Mouse (Mus musculus) heart, embryonic 14.5 days (tissue): ENCODE data around the gene Cfap97d1. TPM values are rescaled to one million over a fixed set of nuclear protein-coding genes. Genes with fewer than 3 reads are reported as not detected.
"Not testable (repeated sequence)": the region's sequence is repeated elsewhere in the genome, so short reads cannot be mapped to it uniquely, and the experiment has no call there.

Experiments
- ATAC-seq: fragments of 200-750 bp; cut with Nextera tagmentation; 2 replicates; pipeline ENCODE4 v1.8.0; 2017; ENCODE audit warnings: low read depth, moderate TSS enrichment; ENCODE audit not compliant: insufficient number of reproducible peaks, insufficient read depth, low FRiP score
- H3K27ac ChIP-seq, 2 experiments: fragments of 200-500 bp in 1 of 2; fragments of 300-500 bp in 1 of 2; sonication (generic) in 1 of 2; replicated peaks in 1 of 2; 2 replicates each; pipeline ENCODE4 v1.5.1; 2012 to 2014; ENCODE audit warnings: low read depth in 2 of 2, low read length in 2 of 2, control low read depth in 1 of 2, mild to moderate bottlenecking in 1 of 2, mixed read lengths in 1 of 2; ENCODE audit not compliant: control insufficient read depth in 1 of 2, insufficient read depth in 1 of 2
- H3K27me3 ChIP-seq: fragments of 300-500 bp; sonication (generic); 2 replicates; pipeline ENCODE4 v1.6.1; 2014; ENCODE audit warnings: mild to moderate bottlenecking, low read length, control low read depth; ENCODE audit not compliant: control insufficient read depth, insufficient read depth
- H3K36me3 ChIP-seq: fragments of 300-500 bp; sonication (generic); 2 replicates; pipeline ENCODE4 v1.6.1; 2014; ENCODE audit warnings: mild to moderate bottlenecking, control low read depth, low read length, mixed read lengths; ENCODE audit not compliant: control insufficient read depth, insufficient read depth
- H3K4me1 ChIP-seq, 2 experiments: fragments of 200-500 bp in 1 of 2; fragments of 300-500 bp in 1 of 2; sonication (generic) in 1 of 2; 2 replicates each; pipeline ENCODE4 v1.6.1; 2012 to 2014; ENCODE audit warnings: low read length in 2 of 2, control low read depth in 1 of 2, mixed read lengths in 1 of 2; ENCODE audit not compliant: control insufficient read depth in 2 of 2, insufficient read depth in 2 of 2
- H3K4me2 ChIP-seq: fragments of 300-500 bp; sonication (generic); 2 replicates; pipeline ENCODE4 v1.6.1; 2014; ENCODE audit warnings: mild to moderate bottlenecking, low read length
- H3K4me3 ChIP-seq, 2 experiments: fragments of 200-500 bp in 1 of 2; fragments of 300-500 bp in 1 of 2; sonication (generic) in 1 of 2; 2 replicates each; pipeline ENCODE4 v1.5.1; 2012 to 2014; ENCODE audit warnings: low read length in 2 of 2, mild to moderate bottlenecking in 2 of 2, control low read depth in 1 of 2, low read depth in 1 of 2, moderate library complexity in 1 of 2; ENCODE audit not compliant: control insufficient read depth in 1 of 2, insufficient read depth in 1 of 2
- H3K9ac ChIP-seq: fragments of 300-500 bp; sonication (generic); 2 replicates; pipeline ENCODE4 v1.6.1; 2014; ENCODE audit warnings: mild to moderate bottlenecking, low read length
- H3K9me3 ChIP-seq: fragments of 300-500 bp; sonication (generic); 2 replicates; pipeline ENCODE4 v1.6.1; 2016; ENCODE audit warnings: low read length, control low read depth; ENCODE audit not compliant: control insufficient read depth
- WGBS: fragments of 180-500 bp; shearing (Covaris S2); extraction: QIAGEN DNeasy Blood & Tissue Kit; methylation state at CpG from one replicate; pipeline ENCODE4 v1.1.7; 2014; 5-methylcytosine and 5-hydroxymethylcytosine counted together
- polyA plus RNA-seq: library from polyadenylated mRNA; unstranded; fragments of >200 nt; fragmentation: Nextera tagmentation; extraction: Ambion mirVana; gene quantifications from 2 replicates; pipeline ENCODE4 v1.2.1, GENCODE M21; 2014

Cfap97d1 gene
- polyA plus RNA-seq, 1 experiment from 2014 or later, result not detected

- WGBS, result 24% methylated on average over 6 of the region's 6 CpGs
- peak overlapping the region; percentile 32 to 75 for H3K4me3 ChIP-seq
- peak overlapping the region; percentile 93 for H3K4me2 ChIP-seq
- peak overlapping the region; percentile 75 to 97 for H3K27ac ChIP-seq
- no peak for ATAC-seq
- peak overlapping the region; percentile 91 for H3K9ac ChIP-seq
- H3K36me3 ChIP-seq, result peaks cover 39% of the 10 kb centered on the region
- H3K4me1 ChIP-seq, result peaks cover 22 to 23% of the 10 kb centered on the region in 2 experiments
- no peaks in the 10 kb centered on the region for H3K9me3 ChIP-seq
- H3K27me3 ChIP-seq, result no peaks in the 10 kb centered on the region
These were observed 1.1 kb upstream of the Cfap97d1 start for GRCm38 (mm10) chr11:101982981-101983411.

GRCm38 (mm10) chr11:101983431-101983921 lies 603 bp upstream of the Cfap97d1 start:
- Histone ChIP-seq H3K36me3 (peaks cover 34% of the 10 kb centered on the region), H3K9ac (peak overlapping the region; percentile 91), H3K27ac (peak overlapping the region; percentile 75 to 97), H3K4me1 (peaks cover 22 to 23% of the 10 kb centered on the region in 2 experiments), H3K9me3 (no peaks in the 10 kb centered on the region), H3K4me3 (peak overlapping the region; percentile 32 to 75), H3K27me3 (no peaks in the 10 kb centered on the region), H3K4me2 (peak overlapping the region; percentile 93)
- WGBS, result 49% methylated on average over 10 of the region's 10 CpGs
- no peak for ATAC-seq

GRCm38 (mm10) chr11:101985450-101985849 lies 1.4 kb downstream of the Cfap97d1 start:
- H3K27ac ChIP-seq, H3K9me3 ChIP-seq, ATAC-seq, H3K9ac ChIP-seq, H3K27me3 ChIP-seq, H3K4me3 ChIP-seq: not testable (repeated sequence)
- Histone ChIP-seq H3K4me1 (peaks cover 22 to 23% of the 10 kb centered on the region in 2 experiments), H3K4me2 (peak overlapping the region; percentile 93; the same call in 1 of the 2 replicates), H3K36me3 (peaks cover 15% of the 10 kb centered on the region)
- 63% methylated on average over 6 of the region's 6 CpGs for WGBS

- H3K9me3 ChIP-seq, result no peaks in the 10 kb centered on the region
- H3K9ac ChIP-seq, result no peak overlapping the region
- no peak overlapping the region for H3K27ac ChIP-seq
- H3K4me1 ChIP-seq, result peaks cover 22 to 23% of the 10 kb centered on the region in 2 experiments
- no peak overlapping the region for H3K4me3 ChIP-seq
- H3K27me3 ChIP-seq, result no peaks in the 10 kb centered on the region
- ATAC-seq, result no peak
- WGBS, result 7% methylated on average over 10 of the region's 10 CpGs
- H3K36me3 ChIP-seq, result peaks cover 9% of the 10 kb centered on the region
- H3K4me2 ChIP-seq, result no peak overlapping the region
These were observed 1.9 kb downstream of the Cfap97d1 start for GRCm38 (mm10) chr11:101985990-101986389.

GRCm38 (mm10) chr11:101986913-101987312 lies 2.8 kb downstream of the Cfap97d1 start, which contains the start of gene Dusp3:
Gene Dusp3, minus strand, starts transcription at chr11:101987013.
- H3K4me3 ChIP-seq, result no peak within 1 kb of the TSS
- H3K36me3 ChIP-seq, result no peaks in the 10 kb centered on the region; the same call in 1 of the 2 replicates
- ATAC-seq, result no peak
- 77% methylated on average over 3 of the region's 3 CpGs for WGBS
- no peak within 1 kb of the TSS for H3K4me2 ChIP-seq
- peaks cover 16 to 18% of the 10 kb centered on the region in 2 experiments for H3K4me1 ChIP-seq
- H3K9ac ChIP-seq, result no peak within 1 kb of the TSS
- no peaks in the 10 kb centered on the region for H3K27me3 ChIP-seq
- H3K27ac ChIP-seq, result no peak within 1 kb of the TSS
- H3K9me3 ChIP-seq, result no peaks in the 10 kb centered on the region

GRCm38 (mm10) chr11:101990244-101990643 lies 6.2 kb downstream of the Cfap97d1 start:
- no peak overlapping the region for H3K4me3 ChIP-seq
- H3K27ac ChIP-seq, result no peak overlapping the region
- H3K27me3 ChIP-seq, result no peaks in the 10 kb centered on the region
- no peaks in the 10 kb centered on the region for H3K36me3 ChIP-seq
- no peak overlapping the region for H3K9ac ChIP-seq
- 93% methylated on average over 3 of the region's 3 CpGs for WGBS
- no peaks in the 10 kb centered on the region for H3K9me3 ChIP-seq
- no peak overlapping the region for H3K4me2 ChIP-seq
- no peak for ATAC-seq
- H3K4me1 ChIP-seq, result peaks cover 4 to 7% of the 10 kb centered on the region in 2 experiments; a peak in 3 of 4 replicates

- H3K9me3 ChIP-seq, result no peaks in the 10 kb centered on the region
- no peaks in the 10 kb centered on the region for H3K36me3 ChIP-seq
- 64% methylated on average over 3 of the region's 3 CpGs for WGBS
- no peak overlapping the region for H3K27ac ChIP-seq
- H3K4me1 ChIP-seq, result peaks cover 4 to 5% of the 10 kb centered on the region in 2 experiments; a peak in 3 of 4 replicates
- H3K4me2 ChIP-seq, result no peak overlapping the region
- H3K9ac ChIP-seq, result no peak overlapping the region
- H3K27me3 ChIP-seq, result no peaks in the 10 kb centered on the region
- no peak for ATAC-seq
- H3K4me3 ChIP-seq, result no peak overlapping the region
These were observed 7.7 kb downstream of the Cfap97d1 start for GRCm38 (mm10) chr11:101991813-101992212.

GRCm38 (mm10) chr11:101992411-101992810 lies 8.3 kb downstream of the Cfap97d1 start:
- Histone ChIP-seq H3K27me3 (no peaks in the 10 kb centered on the region), H3K9me3 (no peaks in the 10 kb centered on the region), H3K9ac (no peak overlapping the region), H3K4me1 (peaks cover 5 to 6% of the 10 kb centered on the region in 2 experiments; a peak in 3 of 4 replicates), H3K36me3 (no peaks in the 10 kb centered on the region), H3K4me2 (no peak overlapping the region), H3K4me3 (no peak overlapping the region), H3K27ac (no peak overlapping the region)
- WGBS, result 86% methylated on average over 7 of the region's 7 CpGs
- ATAC-seq, result no peak
